Mouse (Mus musculus): ENCODE data around the gene Cdc42ep3. TPM values are rescaled to one million over a fixed set of nuclear protein-coding genes. Genes with fewer than 3 reads are reported as not detected.

The Cdc42ep3 gene
- 75.5 and 85.0 TPM in 2 replicates for polyA plus RNA-seq (2014; fragmentation: Nextera tagmentation; extraction: Ambion mirVana)

- H3K27ac ChIP-seq (ENCODE audit: low read length): peak within 1 kb of the TSS; percentile 81
- no peaks in the 10 kb centered on the region; the same call in 1 of the 2 replicates for H3K36me3 ChIP-seq (ENCODE audit: control insufficient read depth, insufficient read depth, low read length)
- peak within 1 kb of the TSS; percentile 79 for H3K4me3 ChIP-seq (ENCODE audit: low read depth, low read length)
- no peaks in the 10 kb centered on the region for H3K9me3 ChIP-seq (ENCODE audit: control insufficient read depth, low read depth, low read length)
- WGBS: under 1% methylated on average over 60 of the region's 74 CpGs
- peak; percentile 87 for ATAC-seq (ENCODE audit: insufficient number of reproducible peaks, insufficient read depth, low FRiP score, low read depth)
- H3K4me2 ChIP-seq (replicated peaks; ENCODE audit: low read depth, low read length): peak within 1 kb of the TSS; percentile 99
- no peaks in the 10 kb centered on the region for H3K27me3 ChIP-seq (ENCODE audit: control insufficient read depth, insufficient read depth, low read length)
- H3K4me1 ChIP-seq (ENCODE audit: control insufficient read depth, insufficient read depth, low read length): peaks cover 18% of the 10 kb centered on the region
- H3K9ac ChIP-seq (replicated peaks; ENCODE audit: low read depth, low read length): peak within 1 kb of the TSS; percentile 77
Measured at GRCm38 (mm10) chr17:79354444-79355270, at the start of gene Cdc42ep3. Cdc42ep3 (minus strand) TSS chr17:79355091.

- no peaks in the 10 kb centered on the region for H3K27me3 ChIP-seq (ENCODE audit: control insufficient read depth, insufficient read depth, low read length)
- H3K4me1 ChIP-seq (ENCODE audit: control insufficient read depth, insufficient read depth, low read length): no peaks in the 10 kb centered on the region
- H3K4me2 ChIP-seq (replicated peaks; ENCODE audit: low read depth, low read length): no peak overlapping the region
- no peak overlapping the region for H3K9ac ChIP-seq (replicated peaks; ENCODE audit: low read depth, low read length)
- no peaks in the 10 kb centered on the region for H3K36me3 ChIP-seq (ENCODE audit: control insufficient read depth, insufficient read depth, low read length)
- H3K27ac ChIP-seq (ENCODE audit: low read length): no peak overlapping the region
- ATAC-seq (ENCODE audit: insufficient number of reproducible peaks, insufficient read depth, low FRiP score, low read depth): no peak
- H3K4me3 ChIP-seq (ENCODE audit: low read depth, low read length): no peak overlapping the region
- H3K9me3 ChIP-seq (ENCODE audit: control insufficient read depth, low read depth, low read length): no peaks in the 10 kb centered on the region
- 76% methylated on average over 2 of the region's 2 CpGs for WGBS
Measured at GRCm38 (mm10) chr17:79400356-79400755, 45.5 kb upstream of the Cdc42ep3 start.

- WGBS: 78% methylated on average over 3 of the region's 3 CpGs
- H3K27ac ChIP-seq (ENCODE audit: low read length): no peak overlapping the region
- H3K36me3 ChIP-seq (ENCODE audit: control insufficient read depth, insufficient read depth, low read length): no peaks in the 10 kb centered on the region
- no peaks in the 10 kb centered on the region for H3K9me3 ChIP-seq (ENCODE audit: control insufficient read depth, low read depth, low read length)
- ATAC-seq (ENCODE audit: insufficient number of reproducible peaks, insufficient read depth, low FRiP score, low read depth): no peak
- H3K4me3 ChIP-seq (ENCODE audit: low read depth, low read length): no peak overlapping the region
- 0 out of 2 replicates have a peak, but pooled peaks cover 6% of the 10 kb centered on the region for H3K4me1 ChIP-seq (ENCODE audit: control insufficient read depth, insufficient read depth, low read length)
- no peaks in the 10 kb centered on the region for H3K27me3 ChIP-seq (ENCODE audit: control insufficient read depth, insufficient read depth, low read length)
- no peak overlapping the region for H3K4me2 ChIP-seq (replicated peaks; ENCODE audit: low read depth, low read length)
- H3K9ac ChIP-seq (replicated peaks; ENCODE audit: low read depth, low read length): no peak overlapping the region
Measured at GRCm38 (mm10) chr17:79398416-79398815, 43.5 kb upstream of the Cdc42ep3 start.

- H3K27ac ChIP-seq (ENCODE audit: low read length): no peak overlapping the region; the same call in 1 of the 2 replicates
- H3K27me3 ChIP-seq (ENCODE audit: control insufficient read depth, insufficient read depth, low read length): no peaks in the 10 kb centered on the region
- 59% methylated on average over 5 of the region's 5 CpGs for WGBS
- no peak overlapping the region for H3K4me2 ChIP-seq (replicated peaks; ENCODE audit: low read depth, low read length)
- 0 out of 2 replicates have a peak, but pooled peaks cover 6% of the 10 kb centered on the region for H3K4me1 ChIP-seq (ENCODE audit: control insufficient read depth, insufficient read depth, low read length)
- no peaks in the 10 kb centered on the region for H3K36me3 ChIP-seq (ENCODE audit: control insufficient read depth, insufficient read depth, low read length)
- H3K9me3 ChIP-seq (ENCODE audit: control insufficient read depth, low read depth, low read length): no peaks in the 10 kb centered on the region
- H3K4me3 ChIP-seq (ENCODE audit: low read depth, low read length): no peak overlapping the region
- ATAC-seq (ENCODE audit: insufficient number of reproducible peaks, insufficient read depth, low FRiP score, low read depth): peak; percentile 58; the same call in 1 of the 2 replicates
- no peak overlapping the region for H3K9ac ChIP-seq (replicated peaks; ENCODE audit: low read depth, low read length)
Measured at GRCm38 (mm10) chr17:79394799-79395198, 39.9 kb upstream of the Cdc42ep3 start.

GRCm38 (mm10) chr17:79393886-79394285, 39.0 kb upstream of the Cdc42ep3 start:
- peak overlapping the region; percentile 58; the same call in 1 of the 2 replicates for H3K27ac ChIP-seq (ENCODE audit: low read length)
- ATAC-seq (ENCODE audit: insufficient number of reproducible peaks, insufficient read depth, low FRiP score, low read depth): no peak
- WGBS: 53% methylated on average over 7 of the region's 7 CpGs

GRCm38 (mm10) chr17:79387465-79388066, 32.7 kb upstream of the Cdc42ep3 start:
- WGBS: 73% methylated on average over 8 of the region's 8 CpGs
- Histone ChIP-seq H3K27me3 (ENCODE audit: control insufficient read depth, insufficient read depth, low read length) (no peaks in the 10 kb centered on the region), H3K36me3 (ENCODE audit: control insufficient read depth, insufficient read depth, low read length) (no peaks in the 10 kb centered on the region), H3K4me2 (replicated peaks; ENCODE audit: low read depth, low read length) (no peak overlapping the region), H3K9ac (replicated peaks; ENCODE audit: low read depth, low read length) (no peak overlapping the region), H3K9me3 (ENCODE audit: control insufficient read depth, low read depth, low read length) (no peaks in the 10 kb centered on the region), H3K27ac (ENCODE audit: low read length) (no peak overlapping the region), H3K4me1 (ENCODE audit: control insufficient read depth, insufficient read depth, low read length) (no peaks in the 10 kb centered on the region), H3K4me3 (ENCODE audit: low read depth, low read length) (no peak overlapping the region)
- no peak for ATAC-seq (ENCODE audit: insufficient number of reproducible peaks, insufficient read depth, low FRiP score, low read depth)

More at GRCm38 (mm10) chr17:79393886-79394285, 39.0 kb upstream of the Cdc42ep3 start:
- H3K4me3 ChIP-seq (ENCODE audit: low read depth, low read length): no peak overlapping the region
- H3K4me1 ChIP-seq (ENCODE audit: control insufficient read depth, insufficient read depth, low read length): 0 out of 2 replicates have a peak, but pooled peaks cover 6% of the 10 kb centered on the region
- H3K36me3 ChIP-seq (ENCODE audit: control insufficient read depth, insufficient read depth, low read length): no peaks in the 10 kb centered on the region
- no peaks in the 10 kb centered on the region for H3K27me3 ChIP-seq (ENCODE audit: control insufficient read depth, insufficient read depth, low read length)
- H3K9ac ChIP-seq (replicated peaks; ENCODE audit: low read depth, low read length): no peak overlapping the region
- no peak overlapping the region for H3K4me2 ChIP-seq (replicated peaks; ENCODE audit: low read depth, low read length)
- H3K9me3 ChIP-seq (ENCODE audit: control insufficient read depth, low read depth, low read length): no peaks in the 10 kb centered on the region

GRCm38 (mm10) chr17:79381485-79381884, 26.6 kb upstream of the Cdc42ep3 start:
- no peak overlapping the region for H3K4me3 ChIP-seq (ENCODE audit: low read depth, low read length)
- H3K27me3 ChIP-seq (ENCODE audit: control insufficient read depth, insufficient read depth, low read length): no peaks in the 10 kb centered on the region
- H3K4me2 ChIP-seq (replicated peaks; ENCODE audit: low read depth, low read length): no peak overlapping the region
- ATAC-seq (ENCODE audit: insufficient number of reproducible peaks, insufficient read depth, low FRiP score, low read depth): no peak
- H3K36me3 ChIP-seq (ENCODE audit: control insufficient read depth, insufficient read depth, low read length): no peaks in the 10 kb centered on the region
- WGBS: 72% methylated on average over 3 of the region's 3 CpGs
- no peaks in the 10 kb centered on the region for H3K9me3 ChIP-seq (ENCODE audit: control insufficient read depth, low read depth, low read length)
- H3K27ac ChIP-seq (ENCODE audit: low read length): no peak overlapping the region
- no peaks in the 10 kb centered on the region for H3K4me1 ChIP-seq (ENCODE audit: control insufficient read depth, insufficient read depth, low read length)
- no peak overlapping the region for H3K9ac ChIP-seq (replicated peaks; ENCODE audit: low read depth, low read length)

- Histone ChIP-seq H3K9me3 (ENCODE audit: control insufficient read depth, low read depth, low read length) (no peaks in the 10 kb centered on the region), H3K4me2 (replicated peaks; ENCODE audit: low read depth, low read length) (no peak overlapping the region), H3K27me3 (ENCODE audit: control insufficient read depth, insufficient read depth, low read length) (no peaks in the 10 kb centered on the region), H3K36me3 (ENCODE audit: control insufficient read depth, insufficient read depth, low read length) (no peaks in the 10 kb centered on the region), H3K4me3 (ENCODE audit: low read depth, low read length) (no peak overlapping the region), H3K4me1 (ENCODE audit: control insufficient read depth, insufficient read depth, low read length) (no peaks in the 10 kb centered on the region), H3K9ac (replicated peaks; ENCODE audit: low read depth, low read length) (no peak overlapping the region), H3K27ac (ENCODE audit: low read length) (no peak overlapping the region)
- no peak for ATAC-seq (ENCODE audit: insufficient number of reproducible peaks, insufficient read depth, low FRiP score, low read depth)
- WGBS: 69% methylated on average over 5 of the region's 5 CpGs
Measured at GRCm38 (mm10) chr17:79379191-79379590, 24.3 kb upstream of the Cdc42ep3 start.
